Mouse (Mus musculus): ENCODE results near the gene Npas1.

Npas1 gene

DNA sequence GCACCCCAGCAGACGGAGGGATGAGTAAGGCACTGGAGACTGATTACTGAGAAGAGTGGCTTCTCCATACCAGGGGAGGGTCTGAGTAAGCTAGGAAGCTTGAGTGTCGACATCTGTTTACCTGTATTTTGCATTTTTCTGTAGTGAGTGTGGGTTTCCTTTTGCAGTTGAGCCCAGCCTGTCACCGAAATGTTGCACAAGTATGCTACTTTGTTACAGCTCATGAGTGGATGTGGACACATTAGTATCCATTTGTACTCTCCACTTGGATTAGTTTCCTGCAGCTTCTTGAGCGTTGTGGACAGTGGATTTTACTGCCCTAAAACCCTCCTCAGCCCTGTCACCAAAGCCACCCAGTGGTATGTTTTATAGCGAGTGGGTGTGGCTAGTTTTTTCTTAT, 58.8 kb downstream of the Npas1 start:
- DNase-seq (ENCODE audit: low spot score) = no peak

DNA sequence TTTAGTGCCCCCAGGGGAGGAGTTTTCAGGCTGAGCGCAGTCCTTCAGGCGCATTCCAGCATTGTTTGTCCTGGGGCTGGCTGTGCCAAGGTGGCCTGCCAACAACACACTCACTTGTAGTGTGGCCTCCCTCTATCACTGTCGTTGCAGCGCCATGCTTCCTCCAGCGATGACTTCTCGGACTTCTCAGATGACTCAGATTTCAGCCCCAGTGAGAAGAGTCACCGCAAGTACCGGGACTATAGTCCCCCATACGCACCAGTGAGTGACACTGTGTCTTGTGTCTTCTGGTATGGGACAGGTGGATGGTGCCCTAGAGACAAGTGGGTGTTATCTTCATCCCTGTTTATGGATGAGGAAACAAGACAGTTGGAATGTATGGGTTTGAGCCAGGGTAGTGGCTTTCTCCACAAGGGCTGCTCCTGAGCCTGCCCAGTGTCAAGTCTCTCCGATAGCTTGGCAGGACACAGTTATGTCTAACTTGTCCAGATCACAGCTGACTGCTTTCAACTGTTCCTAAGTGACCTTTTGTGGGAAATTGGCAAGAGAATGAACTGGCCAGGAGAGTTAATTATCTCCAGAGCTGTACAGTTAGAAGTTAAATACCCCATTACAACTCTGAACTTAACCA, 60.3 kb downstream of the Npas1 start:
- no peak for DNase-seq (ENCODE audit: low spot score)

DNA sequence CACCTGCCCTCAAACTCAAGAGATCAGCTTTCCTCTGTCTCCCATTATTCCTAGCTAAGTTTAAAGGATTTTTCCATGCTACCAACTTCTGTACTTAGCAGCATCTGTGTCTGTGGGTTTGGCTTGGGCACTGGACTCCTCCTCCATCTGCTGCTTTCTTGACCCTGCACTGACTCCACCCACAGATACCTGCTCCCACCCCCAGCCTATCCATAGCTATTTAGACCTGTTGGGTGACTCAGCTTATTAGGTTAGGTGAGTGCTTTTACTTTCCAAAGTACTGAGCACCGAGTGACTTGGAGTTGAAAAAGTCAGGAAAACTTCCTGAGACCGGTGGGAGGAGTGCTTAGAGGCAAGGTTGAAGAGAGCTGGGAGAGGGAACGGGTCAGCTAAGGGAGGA, 62.1 kb downstream of the Npas1 start:
- DNase-seq (ENCODE audit: low spot score) = no peak

GRCm38 (mm10) chr7:16412930-16413329, 64.6 kb downstream of the Npas1 start:
- no peak for DNase-seq (ENCODE audit: low spot score)

DNA sequence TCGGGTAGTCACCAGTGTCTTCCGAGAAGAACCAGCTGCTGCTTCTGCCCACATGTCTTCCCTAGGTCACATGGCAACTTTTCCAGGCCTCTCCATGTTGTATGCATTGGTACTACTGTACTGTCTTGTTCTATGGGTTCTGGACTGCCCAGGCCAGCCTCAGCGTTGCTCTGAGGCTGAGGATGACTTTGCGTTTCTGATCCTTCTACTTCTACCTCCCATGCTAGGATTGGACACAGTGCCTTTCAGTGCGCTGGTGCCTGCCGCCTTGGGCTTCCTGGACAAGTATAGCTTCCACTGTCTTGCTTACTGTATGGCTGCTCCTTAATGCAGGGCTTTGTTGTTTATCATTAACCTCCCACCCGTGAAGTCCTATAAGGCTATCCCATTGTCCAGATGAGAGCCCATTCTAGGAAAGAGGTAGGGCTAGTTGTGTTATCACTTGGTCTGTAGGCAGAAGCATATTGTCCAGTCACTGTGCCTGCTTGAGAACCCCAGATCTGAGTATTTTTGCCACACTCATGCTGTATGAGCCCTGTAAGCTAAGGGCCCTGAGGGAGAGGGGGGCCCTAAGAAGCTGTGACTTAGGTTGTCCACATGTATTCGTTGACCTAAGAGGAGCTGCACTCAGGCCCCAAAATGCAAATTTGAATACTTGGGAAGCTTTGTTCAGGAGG, 65.2 kb downstream of the Npas1 start:
- no peak for DNase-seq (ENCODE audit: low spot score)

- DNase-seq (ENCODE audit: low spot score) = no peak
Measured at GRCm38 (mm10) chr7:16411100-16411499, 66.4 kb downstream of the Npas1 start.

- no peak for DNase-seq (ENCODE audit: low spot score)
Measured at GRCm38 (mm10) chr7:16406978-16407377, 70.5 kb downstream of the Npas1 start.
